Mouse (Mus musculus) cerebellum, adult 9-11 months (tissue): ENCODE results near the gene Cd3g.
A peak's percentile ranks its signal among the peaks of the same experiment; 100 is the strongest.
"Not testable (repeated sequence)": the region's sequence is repeated elsewhere in the genome, so short reads cannot be mapped to it uniquely, and the experiment has no call there.

Experiments used
- DNase-seq: peaks from one replicate; pipeline ENCODE4 v3.0.0; 2022

The Cd3g gene

DNA sequence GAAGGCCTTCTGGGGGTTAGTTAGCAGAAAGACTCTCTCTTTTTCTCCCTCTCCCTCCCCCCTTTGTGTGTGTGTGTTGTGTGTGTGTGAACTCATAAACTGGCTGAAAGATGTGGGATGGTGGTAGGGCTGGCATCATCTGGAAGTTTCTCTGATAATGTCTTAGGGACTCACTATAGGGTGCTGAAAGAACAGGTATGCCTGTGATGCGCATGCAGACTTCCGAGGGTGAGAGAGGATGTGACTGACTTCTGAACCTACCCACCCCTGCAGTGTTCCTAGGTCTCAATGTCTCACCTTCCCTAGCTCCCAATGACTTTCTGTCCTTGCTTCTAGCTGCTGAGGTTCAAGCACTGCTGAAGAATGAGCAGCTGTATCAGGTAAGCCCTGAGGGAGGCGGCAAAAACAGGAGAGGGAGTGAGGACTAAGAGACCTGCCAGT is 5.5 kb upstream of the Cd3g start:
- no peak for DNase-seq

DNA sequence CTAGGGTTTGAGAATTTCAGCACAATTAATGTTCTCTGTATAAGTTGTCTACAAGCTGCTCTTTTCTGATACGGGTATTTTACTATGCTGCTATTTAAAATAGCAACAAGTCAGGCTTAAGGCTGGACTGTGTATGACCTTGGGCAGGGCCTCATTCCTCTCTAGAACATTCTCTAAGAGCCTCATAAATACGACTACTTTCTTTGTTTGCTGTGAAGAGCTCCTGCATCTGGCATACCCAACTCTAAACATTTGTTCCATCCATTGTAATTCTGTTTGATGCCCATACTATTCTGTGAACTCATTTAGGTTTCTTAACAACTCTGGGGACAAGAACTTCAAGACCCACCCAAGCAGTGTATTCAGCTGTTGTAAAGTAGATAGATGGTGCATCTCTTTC is 2.8 kb upstream of the Cd3g start:
- no peak for DNase-seq

DNA sequence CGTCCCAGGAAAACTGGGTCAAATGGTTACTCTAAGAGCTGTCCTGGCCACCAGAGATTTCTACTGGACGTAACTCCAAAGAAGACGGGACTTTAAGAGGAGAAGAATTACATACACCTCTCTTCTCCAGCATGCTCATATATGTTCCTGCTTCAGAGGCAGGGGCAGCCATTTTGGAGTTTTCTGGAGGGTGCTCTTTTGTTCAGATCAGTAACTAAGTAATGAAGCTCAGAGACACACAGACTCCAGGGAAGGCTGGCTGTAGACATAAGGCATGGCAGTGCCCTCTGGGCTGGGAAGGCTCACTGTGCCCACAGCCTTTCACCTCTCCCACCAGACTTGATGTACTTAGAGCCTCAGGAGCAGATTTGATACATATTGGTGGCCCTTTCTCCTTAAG is 2.3 kb upstream of the Cd3g start:
- no peak for DNase-seq

DNA sequence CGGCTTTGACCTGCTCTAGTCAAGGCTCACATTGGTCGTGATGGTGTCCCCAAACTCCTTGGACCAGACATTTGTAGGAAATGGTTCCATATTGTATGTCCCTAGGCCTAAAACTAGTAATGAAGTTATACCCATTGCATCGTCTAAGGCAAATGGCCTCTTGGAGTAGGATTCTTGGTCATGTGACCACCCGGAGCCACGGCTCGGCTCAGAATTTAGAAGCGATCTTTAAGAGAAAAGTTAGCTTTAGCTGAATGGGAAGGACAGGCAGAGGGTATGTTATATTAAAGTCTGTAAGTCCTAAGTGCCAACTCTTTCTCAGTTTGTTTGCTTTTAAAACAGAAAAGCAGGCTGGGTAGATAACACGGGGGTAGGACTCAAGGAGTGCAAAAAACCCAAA is 1.9 kb upstream of the Cd3g start:
- DNase-seq = no peak

DNA sequence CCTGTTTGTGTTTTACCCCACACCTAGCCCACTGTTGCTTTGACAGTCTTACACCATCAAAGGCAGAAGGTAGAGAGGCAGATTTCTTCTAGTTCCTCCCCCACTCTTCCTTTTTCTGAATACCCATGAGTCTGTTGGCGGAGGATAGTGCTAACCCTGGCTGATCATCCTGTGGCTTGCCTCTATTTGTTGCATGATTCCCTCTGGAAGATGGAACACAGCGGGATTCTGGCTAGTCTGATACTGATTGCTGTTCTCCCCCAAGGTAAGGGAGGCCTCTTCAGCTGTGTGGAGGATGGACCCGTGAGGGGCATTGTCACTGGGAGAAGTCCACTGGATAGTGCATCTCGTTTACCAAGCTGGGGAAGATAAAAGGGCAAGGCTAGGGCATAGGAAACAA is 1.4 kb upstream of the Cd3g start, which contains the start of gene Cd3d:
TSS of gene Cd3d (plus strand) at position 111 of the 400 bp plus-strand sequence.
- no peak for DNase-seq

DNA sequence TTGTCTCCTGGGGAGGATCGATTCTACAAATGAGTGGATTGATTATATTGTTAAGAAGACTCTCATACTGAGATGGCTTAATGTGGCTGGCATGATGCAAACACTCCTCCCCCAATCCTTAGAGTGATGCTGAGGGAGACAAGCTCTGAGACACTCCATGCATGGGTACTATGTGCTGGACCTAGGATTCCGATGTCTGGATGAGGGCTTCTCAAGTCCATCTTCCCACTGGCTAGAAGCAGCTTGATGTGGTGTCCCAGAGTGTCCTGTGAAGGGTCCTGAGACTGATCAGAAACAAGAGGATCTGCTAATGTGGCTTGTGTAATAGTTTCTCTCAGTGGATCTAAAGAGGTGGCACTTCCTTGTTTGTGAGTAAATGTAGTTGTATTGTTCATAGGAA is 873 bp upstream of the Cd3g start:
- no peak for DNase-seq

DNA sequence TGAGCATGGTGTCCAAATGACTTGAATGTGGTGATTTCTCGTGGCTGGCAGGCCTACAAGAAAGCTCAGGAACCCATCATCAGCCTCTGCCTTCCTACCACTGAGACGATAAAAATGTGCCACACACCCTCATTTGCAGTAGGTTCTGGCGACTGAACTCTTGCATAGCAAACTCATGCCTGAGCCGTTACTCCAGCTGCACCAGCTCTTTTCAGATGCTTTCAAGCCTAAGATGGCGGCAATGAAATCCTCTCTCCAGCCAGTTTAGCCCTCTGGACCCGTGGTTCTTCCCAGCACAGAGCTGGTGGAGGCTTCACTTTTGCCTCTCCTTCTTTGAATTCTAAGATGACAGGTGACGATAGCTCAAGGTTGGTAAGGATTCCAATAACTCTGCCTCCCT is 425 bp downstream of the Cd3g start:
- no peak for DNase-seq

DNA sequence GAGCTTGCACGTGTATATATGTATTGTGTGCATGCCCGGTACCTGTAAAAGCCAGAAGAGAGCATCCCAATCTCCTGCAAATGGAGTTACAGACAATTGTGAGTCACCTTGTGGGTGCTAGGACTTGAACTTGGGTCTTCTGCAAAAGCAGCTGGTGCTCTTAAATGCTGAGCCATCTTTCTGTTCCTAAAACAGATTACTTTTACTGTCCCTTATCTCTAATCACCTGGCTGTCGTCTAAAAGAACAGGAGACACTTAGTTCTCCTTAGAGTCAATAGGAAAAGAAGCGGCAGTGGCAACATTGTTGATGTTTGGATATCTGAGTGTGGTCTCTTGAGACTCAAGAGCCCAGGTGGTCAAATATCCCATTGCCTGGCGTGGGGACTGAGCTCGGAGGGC is 2.4 kb downstream of the Cd3g start:
- DNase-seq = no peak

DNA sequence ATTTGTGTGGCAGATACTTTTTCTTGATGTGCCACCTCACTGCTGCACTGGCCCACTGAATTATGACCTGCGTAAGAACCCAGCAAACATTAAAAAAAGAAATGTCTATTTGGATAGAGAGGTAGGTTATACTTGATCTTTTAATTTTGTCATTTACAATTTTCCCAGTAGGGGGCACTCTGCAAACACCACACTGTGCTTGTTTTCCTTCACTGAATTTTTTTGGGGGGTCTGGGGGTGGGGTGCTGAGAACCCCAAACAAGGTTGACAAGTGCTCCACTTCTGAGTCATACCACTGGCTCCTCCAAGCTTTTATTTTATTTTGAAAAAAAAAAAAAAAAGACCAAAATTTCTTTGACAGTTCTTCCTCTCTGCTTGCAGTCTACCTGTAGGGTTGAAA is 10.8 kb downstream of the Cd3g start:
- DNase-seq = no peak

DNA sequence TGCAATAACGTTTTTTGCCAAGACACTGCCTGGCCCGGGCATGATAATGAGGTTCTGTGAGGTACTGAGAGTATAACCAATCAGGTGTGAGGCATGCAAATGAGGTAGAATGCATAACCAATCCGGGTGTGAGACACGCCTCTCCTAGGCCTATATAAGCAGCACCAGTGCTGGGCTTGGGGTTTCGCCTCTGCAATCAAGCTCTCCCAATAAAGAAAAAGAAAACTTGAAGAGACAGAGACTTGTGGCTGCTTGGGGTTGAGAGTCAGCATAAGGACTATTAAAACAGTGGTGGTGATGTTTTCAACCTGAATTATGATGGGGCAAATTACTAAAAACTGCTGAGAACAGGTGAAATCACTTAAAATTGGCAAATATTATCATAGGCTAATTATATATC is 12.5 kb downstream of the Cd3g start:
- DNase-seq = not testable (repeated sequence)

DNA sequence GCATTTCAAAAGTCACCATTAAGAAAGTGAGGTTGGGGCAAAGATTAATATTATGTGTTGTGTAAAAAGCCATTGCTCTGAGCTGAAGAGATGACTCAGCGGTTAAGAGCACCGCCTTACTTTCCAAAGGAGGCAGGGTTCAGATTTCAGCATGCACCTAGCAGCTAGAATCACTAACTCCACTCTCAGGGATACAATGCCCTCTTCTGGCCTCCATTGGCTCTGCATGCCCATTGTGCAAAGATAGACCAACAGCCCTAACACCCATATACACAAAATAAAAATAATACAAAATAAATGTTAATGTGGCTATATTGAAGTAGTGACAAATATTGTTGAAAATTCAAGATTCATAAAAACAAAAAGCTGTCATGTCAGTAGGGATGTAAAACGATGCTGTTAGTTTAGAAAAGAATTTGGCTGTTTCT is 13.4 kb downstream of the Cd3g start:
- peak; percentile 82 for DNase-seq

DNA sequence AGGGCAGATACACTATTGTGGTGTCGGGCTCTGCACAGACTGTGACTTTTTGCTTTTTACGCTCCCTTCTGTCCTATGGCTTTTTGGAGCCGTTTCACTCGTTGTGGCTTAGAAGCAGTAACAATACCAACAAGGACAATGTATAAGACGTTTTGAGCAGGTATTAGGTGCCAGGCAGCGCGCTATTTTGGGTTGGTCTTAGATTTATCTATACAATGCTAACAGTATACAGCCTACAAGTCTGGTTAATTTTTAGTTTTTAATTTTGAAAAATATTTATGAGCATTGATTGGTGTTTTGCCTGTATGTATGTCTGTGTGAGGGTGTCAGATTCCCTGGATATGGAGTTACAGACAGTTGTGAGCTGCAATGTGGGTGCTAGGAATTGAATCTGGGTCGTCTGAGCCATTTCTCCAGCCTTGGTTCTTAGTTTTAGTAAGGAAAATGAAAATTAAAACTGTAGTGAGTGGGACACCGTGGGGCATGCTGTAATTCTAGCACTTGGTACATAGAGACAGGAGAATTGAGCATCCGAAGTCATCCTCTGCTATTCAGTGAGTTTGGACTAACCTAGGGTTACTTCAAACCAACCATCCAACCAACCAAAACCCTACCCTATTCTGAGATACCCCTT is 14.3 kb downstream of the Cd3g start:
- DNase-seq = no peak

DNA sequence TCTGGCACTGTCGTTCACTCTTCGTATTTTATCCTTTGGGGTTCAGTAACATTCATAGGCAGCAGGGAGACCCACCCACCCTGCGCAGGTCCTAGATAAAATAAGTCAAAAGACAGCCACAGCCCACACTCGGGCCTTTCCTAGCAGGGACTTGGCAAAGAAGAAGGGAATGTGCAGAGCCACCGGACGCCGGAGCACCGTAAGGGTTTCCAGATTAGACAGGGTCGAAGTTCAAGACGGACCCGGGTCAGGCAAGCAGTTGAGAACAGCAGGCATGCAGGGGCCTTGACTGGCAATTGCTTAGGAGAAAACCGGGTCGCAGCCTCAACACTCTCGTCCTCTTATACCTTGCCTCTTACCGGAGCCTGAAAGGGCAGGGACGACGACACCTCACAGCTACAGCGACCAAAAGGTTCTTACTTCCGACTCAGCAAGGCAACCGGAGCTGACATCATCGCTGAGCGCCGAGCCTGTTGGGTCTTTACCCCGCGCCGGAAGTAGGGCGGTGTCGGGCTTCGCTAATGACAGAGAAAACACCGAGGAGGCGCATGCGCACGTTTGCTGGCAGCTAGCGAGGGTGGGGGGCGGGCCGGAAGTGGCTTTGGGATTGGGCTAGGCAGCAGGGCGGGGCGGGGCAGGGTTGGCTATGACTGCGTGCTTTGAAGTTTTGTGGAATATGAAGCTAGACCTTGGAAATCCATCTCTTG is 15.0 kb downstream of the Cd3g start, which contains the start of gene Ube4a:
TSS of gene Ube4a (minus strand) at position 475 of the 707 bp plus-strand sequence.
- DNase-seq = peak; percentile 99

DNA sequence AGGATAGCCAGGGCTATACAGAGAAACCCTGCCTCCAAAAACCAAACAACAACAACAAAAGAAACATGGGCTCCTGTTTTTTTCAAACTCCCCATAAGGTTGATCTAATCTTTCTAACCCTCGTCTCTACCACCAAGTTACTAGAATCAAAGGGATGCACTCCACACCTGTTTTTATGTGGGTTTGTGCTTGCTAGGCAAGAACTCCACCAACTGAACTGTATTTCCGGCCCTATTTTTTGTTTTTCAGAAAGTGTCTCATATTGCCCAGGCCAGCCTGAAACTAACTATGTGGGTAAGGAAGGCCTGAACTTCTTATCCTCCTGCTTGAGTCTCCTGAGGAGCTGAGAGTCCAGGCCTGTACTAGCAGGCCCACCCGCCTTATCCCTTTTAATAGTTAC is 25.8 kb downstream of the Cd3g start:
- DNase-seq = no peak

DNA sequence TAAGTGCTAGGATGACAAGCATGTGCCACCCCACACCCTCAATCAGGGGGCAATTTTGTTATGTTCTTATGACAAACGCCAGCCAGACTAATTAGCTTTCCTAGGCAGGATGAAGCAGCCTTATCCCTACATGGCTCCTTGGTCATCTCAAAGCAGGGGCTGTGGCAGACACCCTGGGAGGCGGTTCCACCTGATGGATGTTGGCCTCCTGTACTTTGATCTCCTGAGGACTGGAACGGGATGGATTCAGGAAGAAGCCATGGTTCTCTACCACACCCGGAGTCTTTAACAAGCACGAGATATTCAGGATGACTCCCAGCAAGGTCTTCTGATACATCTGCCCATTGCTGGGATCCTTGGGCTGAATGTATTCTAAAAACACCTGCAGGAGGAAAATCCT is 32.4 kb downstream of the Cd3g start:
- no peak for DNase-seq

DNA sequence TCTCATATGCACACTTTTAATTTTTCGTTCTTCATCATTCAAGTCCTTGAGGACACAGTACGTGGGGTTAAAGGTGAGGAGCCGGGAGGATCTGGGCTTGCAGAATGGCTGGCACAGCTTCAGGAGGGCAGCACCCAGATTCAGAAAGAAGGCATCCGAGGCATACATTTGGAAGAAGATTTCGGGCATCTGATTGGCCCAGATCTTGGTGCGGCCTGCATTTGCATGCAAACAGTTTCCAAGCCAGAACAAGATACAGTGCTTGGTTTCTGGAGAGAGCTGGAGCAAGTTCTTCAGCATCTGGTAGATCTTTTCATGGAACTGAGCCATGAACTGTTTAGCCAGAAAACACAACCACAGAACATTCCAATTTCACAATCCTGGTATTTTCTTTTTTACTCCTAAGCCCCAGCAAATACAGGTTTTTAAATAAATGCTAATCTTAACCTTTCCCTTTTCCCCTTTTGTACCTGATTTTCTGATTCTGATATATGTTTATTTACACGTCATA is 34.0 kb downstream of the Cd3g start:
- DNase-seq = no peak

DNA sequence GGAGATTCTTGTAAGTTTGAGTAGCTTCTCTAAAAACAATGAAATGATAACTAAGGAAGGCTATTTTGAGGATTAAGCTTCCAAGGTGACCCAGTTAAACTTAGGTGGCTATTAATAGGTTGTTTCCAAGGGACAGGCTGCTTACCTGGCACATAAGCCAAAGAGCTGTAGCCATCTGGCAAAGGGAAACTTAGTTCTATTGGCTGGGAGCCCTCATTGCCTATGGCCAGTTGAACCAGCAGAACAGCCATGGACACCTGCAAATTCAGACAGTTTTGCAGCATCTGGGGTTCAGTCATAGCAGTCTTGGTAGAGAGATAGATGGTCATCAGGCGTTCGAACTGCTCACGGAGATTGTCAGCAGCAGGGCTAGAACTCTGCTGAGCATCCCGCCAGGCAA is 37.8 kb downstream of the Cd3g start:
- peak; percentile 87 for DNase-seq

DNA sequence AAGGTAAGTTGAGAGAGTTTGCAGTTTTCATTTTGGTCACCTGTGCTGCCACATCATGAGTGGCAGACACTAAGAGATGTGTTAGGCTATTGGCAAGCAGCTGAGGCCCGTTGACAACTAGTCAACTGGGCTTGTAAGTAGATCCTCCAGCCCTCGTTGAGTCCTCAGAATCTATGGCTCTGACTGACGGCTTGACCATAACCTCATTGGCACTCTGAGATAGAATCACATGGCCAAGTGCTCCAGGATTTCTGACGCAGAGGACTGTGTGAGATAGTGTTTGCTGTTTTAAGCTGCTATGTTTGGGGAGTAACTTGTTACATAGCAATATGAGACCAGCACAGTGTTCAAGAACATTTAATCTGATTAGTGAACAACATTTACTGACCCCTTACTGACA is 38.5 kb downstream of the Cd3g start:
- no peak for DNase-seq

DNA sequence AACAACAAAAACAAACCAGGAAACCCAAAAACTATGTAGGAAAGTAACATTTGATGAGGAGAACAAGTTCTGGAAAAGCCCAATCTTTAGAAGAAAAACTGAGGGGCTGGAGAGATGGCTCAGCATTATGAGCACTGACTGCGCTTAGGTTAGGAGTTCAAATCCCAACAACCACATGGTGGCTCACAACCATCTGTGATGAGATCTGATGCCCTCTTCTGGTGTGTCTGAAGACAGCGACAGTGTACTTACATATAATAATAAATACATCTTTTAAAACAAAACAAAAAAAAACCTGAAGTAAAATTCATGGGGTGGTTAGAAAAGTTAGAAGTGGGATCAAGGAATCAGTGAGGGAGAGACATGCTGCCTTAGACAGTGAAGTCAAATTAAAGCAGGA is 58.7 kb downstream of the Cd3g start:
- DNase-seq = no peak

DNA sequence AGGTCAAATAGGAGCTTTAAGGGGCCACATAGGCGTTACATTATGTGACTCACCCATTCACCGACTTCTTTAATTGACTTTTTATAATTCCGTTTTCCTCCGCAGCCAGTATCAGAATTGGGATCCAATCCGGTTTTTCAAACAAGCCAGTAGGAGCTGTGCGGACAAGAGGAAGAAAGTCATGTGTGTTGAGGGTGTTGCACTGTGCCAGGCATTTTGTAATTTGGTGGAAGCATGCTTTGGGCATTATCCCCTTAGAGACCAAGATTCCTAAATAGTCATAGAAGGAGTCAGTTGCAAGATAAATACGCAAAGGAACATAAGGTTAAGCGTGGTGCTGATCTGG is 59.1 kb downstream of the Cd3g start:
- no peak for DNase-seq

DNA sequence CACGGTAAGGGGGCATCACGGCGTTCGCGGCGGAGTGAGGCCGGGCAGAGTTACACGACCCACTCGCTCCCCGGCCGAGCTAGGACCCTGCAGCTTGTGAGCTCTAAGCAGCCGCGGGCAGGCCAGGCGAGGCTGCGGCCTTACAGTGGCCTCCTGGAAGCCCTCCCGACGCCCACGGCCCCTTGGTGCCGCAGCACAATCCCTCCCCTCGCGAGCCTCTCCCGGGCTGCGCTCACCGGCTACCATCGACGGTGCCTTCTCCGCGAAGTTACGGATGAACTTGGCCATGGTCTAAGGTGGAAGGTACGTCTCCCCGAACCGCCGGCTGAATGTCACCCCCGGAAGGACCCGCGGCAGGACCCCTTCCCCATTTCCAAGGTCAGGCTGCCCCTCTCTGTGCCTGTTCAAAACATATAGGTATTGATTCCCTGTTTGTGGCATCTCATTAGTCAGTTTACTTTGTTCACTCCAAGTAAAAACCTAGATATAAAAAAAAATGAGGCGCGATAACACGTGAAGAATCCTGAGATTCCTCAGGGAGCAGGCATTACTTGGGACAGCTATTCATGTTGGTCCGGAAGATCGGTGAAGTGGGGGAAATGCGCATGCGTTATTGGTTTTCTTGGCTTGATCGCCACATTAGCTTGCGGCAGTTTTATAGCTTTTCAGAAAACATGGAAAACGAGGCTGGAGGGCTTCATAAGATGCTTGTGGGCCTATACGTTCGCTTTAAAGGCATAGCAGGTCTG is 59.7 kb downstream of the Cd3g start, which contains the start of gene Atp5l:
TSS of gene Atp5l (minus strand) at position 369 of the 749 bp plus-strand sequence.
- DNase-seq = peak; percentile 92

DNA sequence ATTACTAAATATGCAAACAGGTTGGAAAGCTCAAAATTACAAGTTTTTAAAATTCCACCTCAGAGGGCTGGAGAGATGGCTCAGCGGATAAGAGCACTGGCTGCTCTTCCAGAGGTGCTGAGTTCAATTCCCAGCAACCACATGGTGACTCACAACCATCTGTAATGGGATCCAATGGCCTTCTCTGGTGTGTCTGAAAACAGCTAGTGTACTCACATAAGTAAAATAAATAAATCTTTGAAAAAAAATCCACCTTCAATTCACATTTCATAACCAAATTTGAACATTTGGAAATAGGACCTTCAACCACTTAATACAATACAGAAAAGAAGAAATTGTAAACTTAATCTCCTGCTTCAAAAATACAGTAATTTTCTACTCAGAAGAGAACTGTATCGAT is 60.6 kb downstream of the Cd3g start:
- no peak for DNase-seq
